Mouse (Mus musculus): ENCODE results near the gene Elmo1.

DNA sequence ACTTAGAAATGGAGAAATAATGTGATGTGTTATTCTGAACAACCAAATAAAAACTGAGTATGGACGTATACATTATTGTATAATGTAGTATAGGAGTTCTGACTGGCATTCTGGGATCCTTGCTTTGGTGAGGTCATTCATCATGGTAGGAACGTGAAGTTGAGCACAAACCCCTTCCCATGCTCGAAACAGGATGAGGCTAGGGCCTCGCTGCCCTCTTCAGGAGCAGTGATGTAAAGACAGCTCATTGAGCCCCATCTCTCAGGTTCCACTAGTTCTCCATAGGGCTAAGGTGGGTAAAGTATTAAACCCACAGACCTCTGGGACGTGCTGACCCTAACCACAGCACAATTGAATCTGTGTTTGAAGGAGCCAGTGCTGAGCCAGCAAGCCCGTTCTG, 182.2 kb downstream of the Elmo1 start:
- TF ChIP-seq TAL1 (IDR thresholded peaks at IDR 0.05; ENCODE audit: low read length) = no peak
- no peak for TF ChIP-seq GATA1 (IDR thresholded peaks at IDR 0.05; ENCODE audit: low read length)
